Mouse (Mus musculus) brain, embryonic 14.5 days (tissue): ENCODE measurements around the gene Wdr13.

Experiments used
- CTCF ChIP-seq: fragments of 200-500 bp; IDR thresholded peaks from 2 replicates; pipeline ENCODE4 v1.5.1; 2012; ENCODE audit warnings: inconsistent platforms, mild to moderate bottlenecking, moderate library complexity, borderline replicate concordance; ENCODE audit not compliant: insufficient read depth, insufficient read length; ENCODE audit errors: extremely low read depth
- POLR2A ChIP-seq: fragments of 200-500 bp; IDR thresholded peaks from 2 replicates; pipeline ENCODE4 v1.6.1; 2012; ENCODE audit warnings: mild to moderate bottlenecking, inconsistent platforms, borderline replicate concordance; ENCODE audit not compliant: poor library complexity, insufficient read depth, insufficient read length, severe bottlenecking; ENCODE audit errors: extremely low read depth

DNA sequence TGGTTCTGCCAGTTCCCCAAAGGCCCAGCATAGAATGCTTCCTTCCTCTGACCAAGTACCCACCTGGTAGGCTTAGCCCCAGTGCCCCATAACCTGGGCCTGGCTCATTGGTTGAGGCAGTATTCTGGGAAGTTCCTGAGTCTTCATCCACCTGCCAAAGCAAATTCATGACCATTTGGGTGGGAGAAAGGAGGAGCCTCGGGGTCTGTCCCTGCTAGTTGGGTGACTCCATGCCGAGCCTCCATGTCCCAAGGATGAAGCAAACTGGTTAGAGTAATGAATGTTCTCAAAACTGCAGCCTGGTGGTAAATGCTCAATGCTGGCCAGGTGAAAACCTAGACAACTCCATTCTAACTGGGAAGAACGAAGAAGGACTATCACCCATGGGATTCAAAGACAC is 8.4 kb upstream of the Wdr13 start:
- TF ChIP-seq CTCF: no peak
- TF ChIP-seq POLR2A: no peak
